Mouse (Mus musculus): ENCODE data around the gene Naa16.

DNA sequence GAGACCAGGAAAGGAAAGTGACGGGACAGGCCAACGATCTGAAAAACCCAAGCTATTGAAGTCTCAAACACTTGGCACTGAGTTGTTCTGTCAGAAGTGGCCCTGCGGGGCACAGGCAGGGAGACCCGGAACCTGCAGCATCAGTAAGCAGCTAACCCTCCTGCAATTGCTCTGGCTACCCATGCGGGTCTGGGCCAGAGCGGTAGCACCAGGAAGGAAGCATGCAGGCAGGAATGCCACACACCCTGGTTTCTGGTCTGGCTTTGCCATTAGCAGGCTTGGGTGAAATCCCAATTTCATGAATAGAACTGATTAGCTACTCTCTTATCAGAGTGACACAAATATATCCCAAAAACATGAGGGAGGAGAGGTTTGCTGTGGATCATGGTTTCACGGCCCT is 58.6 kb downstream of the Naa16 start:
- no peak for TF ChIP-seq NANOG (IDR thresholded peaks at IDR 0.05; ENCODE audit: borderline replicate concordance, low read length)
- no peak for TF ChIP-seq CTCF (conservative IDR thresholded peaks at IDR 0.05; ENCODE audit: low read length)
- no peak for TF ChIP-seq POU5F1 (IDR thresholded peaks at IDR 0.05; ENCODE audit: borderline replicate concordance, low read length)

Data from E14TG2a.4 (cell line).